Mouse (Mus musculus): Measurements from ENCODE around the gene Aldh3a1. TPM values are rescaled to one million over a fixed set of nuclear protein-coding genes. Genes with fewer than 3 reads are reported as not detected.

Aldh3a1 gene
- polyA plus RNA-seq, 1 experiment from 2014 or later, result 0.08 TPM

DNA sequence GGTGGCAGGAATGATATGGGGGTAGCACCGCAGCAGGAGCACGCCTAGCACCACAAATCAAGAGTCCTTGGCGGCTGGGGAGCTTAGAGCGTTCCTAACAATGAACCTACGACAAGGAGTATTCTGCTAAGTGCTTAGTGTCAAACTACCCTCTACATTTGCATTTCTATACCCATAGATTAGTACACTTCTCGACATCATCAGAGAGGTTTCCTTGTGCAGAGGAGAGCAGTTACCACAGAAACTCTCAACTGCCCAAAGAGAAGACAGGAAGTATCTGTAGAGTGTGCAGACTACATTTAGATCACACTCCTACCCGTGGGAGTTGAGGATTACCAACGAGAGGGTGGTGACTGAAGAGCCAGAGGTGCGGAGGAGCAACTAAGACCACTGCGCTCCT lies 44.4 kb downstream of the Aldh3a1 start:
- Histone ChIP-seq H3K36me3 (peaks cover 82% of the 10 kb centered on the region), H3K27ac (replicated peaks) (no peak overlapping the region), H3K27me3 (replicated peaks) (no peaks in the 10 kb centered on the region), H3K9me3 (no peaks in the 10 kb centered on the region), H3K4me2 (no peak overlapping the region), H3K4me1 (peaks cover 18% of the 10 kb centered on the region), H3K4me3 (no peak overlapping the region), H3K9ac (no peak overlapping the region)
- no peak for ATAC-seq (ENCODE audit: extremely low read depth, insufficient number of reproducible peaks, low FRiP score, low TSS enrichment)
- 71% methylated on average over 10 of the region's 10 CpGs for WGBS

DNA sequence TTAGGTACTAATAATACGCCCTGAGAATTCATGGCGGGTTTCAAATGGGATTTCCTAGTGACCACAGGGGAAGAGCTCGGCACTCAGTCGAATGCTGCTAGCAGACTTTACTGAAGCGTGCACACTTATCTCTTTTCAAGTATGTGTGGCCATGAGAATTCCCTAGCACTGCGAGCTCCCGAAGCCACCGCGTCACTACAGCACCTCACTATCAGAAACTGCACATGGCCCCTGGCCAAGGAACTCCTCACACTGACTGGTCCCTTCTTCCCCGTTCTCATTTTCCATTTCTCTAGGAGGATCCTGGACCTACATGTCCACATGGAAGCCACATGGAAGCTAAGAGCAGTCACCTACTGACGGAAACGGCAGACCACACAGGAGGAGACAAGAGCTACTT lies 45.5 kb downstream of the Aldh3a1 start:
- Histone ChIP-seq H3K4me3 (no peak overlapping the region), H3K36me3 (peaks cover 85% of the 10 kb centered on the region), H3K4me2 (peak overlapping the region; percentile 43), H3K27me3 (replicated peaks) (no peaks in the 10 kb centered on the region), H3K9ac (no peak overlapping the region), H3K4me1 (peaks cover 25% of the 10 kb centered on the region), H3K27ac (replicated peaks) (peak overlapping the region; percentile 33; the same call in 1 of the 2 replicates), H3K9me3 (no peaks in the 10 kb centered on the region)
- no peak for ATAC-seq (ENCODE audit: extremely low read depth, insufficient number of reproducible peaks, low FRiP score, low TSS enrichment)
- WGBS, result 34% methylated on average over 12 of the region's 12 CpGs

DNA sequence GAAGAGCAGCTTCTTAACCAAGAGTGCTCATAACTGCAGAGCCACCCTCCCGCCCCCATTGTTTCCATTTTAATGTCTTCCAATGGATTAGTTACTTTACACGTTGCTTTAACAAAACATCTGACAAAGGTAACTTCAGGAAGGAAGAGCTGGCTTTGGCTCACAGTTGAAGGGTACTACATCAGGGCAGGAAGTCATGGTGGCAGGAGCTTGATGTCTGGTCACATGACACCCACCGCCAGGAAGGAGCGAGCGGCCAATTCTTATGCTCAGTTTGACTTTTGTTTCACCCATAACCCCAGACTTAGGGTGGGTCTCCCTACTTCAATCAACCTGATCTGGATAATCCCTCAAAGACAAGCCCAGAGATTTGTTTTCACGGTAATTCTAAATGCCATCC lies 51.8 kb downstream of the Aldh3a1 start:
- no peak overlapping the region for H3K27ac ChIP-seq (replicated peaks)
- 89% methylated on average over 6 of the region's 6 CpGs for WGBS
- H3K4me2 ChIP-seq, result no peak overlapping the region
- peaks cover 6% of the 10 kb centered on the region; the same call in 1 of the 2 replicates for H3K9me3 ChIP-seq
- ATAC-seq (ENCODE audit: extremely low read depth, insufficient number of reproducible peaks, low FRiP score, low TSS enrichment), result no peak
- H3K9ac ChIP-seq, result no peak overlapping the region
- H3K27me3 ChIP-seq (replicated peaks), result no peaks in the 10 kb centered on the region
- no peak overlapping the region for H3K4me3 ChIP-seq
- H3K36me3 ChIP-seq, result peaks cover 91% of the 10 kb centered on the region
- peaks cover 9% of the 10 kb centered on the region for H3K4me1 ChIP-seq

DNA sequence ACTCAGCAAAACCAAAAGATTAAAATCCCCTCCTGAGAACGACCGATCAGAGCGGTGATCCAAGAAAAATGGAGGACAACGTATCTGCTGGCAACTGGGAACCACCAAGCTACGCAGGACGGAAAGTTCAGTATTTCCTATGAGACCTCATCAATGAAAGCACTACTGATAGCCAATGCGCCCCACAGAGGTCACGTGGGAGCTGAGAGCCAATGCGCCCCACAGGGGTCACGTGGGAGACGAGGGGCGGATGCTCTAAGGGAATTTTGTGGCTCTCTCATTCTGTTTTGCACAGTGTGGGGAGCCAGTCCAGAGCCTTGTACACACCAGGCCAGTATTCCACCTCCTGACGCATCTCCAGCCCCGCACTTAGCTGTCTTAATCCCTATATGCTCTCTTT lies 55.2 kb downstream of the Aldh3a1 start:
- Histone ChIP-seq H3K4me3 (no peak overlapping the region), H3K9me3 (peaks cover 6% of the 10 kb centered on the region; the same call in 1 of the 2 replicates), H3K9ac (no peak overlapping the region), H3K4me1 (peaks cover 14% of the 10 kb centered on the region), H3K36me3 (peaks cover 70% of the 10 kb centered on the region), H3K27me3 (replicated peaks) (no peaks in the 10 kb centered on the region), H3K27ac (replicated peaks) (no peak overlapping the region), H3K4me2 (no peak overlapping the region)
- ATAC-seq (ENCODE audit: extremely low read depth, insufficient number of reproducible peaks, low FRiP score, low TSS enrichment), result no peak
- WGBS, result 93% methylated on average over 14 of the region's 14 CpGs

DNA sequence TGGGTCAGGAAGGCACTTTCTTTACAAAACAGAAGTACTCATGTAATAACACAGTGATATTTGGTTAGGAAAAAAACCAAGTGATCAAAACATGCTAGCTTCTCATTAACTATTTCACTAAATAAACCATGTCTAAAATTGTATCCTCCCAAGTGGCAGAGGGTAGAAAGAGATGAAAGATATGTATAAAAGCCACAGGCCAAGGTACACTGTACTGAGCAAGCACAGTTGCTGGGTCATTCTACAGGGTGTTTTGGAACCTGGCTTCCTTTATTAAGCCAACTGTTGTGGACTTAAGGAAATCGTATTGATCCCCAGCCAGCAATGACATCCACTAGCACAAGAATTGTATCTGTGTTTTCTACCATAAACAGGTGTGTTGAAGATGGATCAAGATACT lies 56.5 kb downstream of the Aldh3a1 start:
- Histone ChIP-seq H3K9me3 (peaks cover 6% of the 10 kb centered on the region; the same call in 1 of the 2 replicates), H3K27ac (replicated peaks) (no peak overlapping the region), H3K27me3 (replicated peaks) (no peaks in the 10 kb centered on the region), H3K4me2 (no peak overlapping the region), H3K9ac (no peak overlapping the region), H3K4me3 (no peak overlapping the region), H3K36me3 (peaks cover 56% of the 10 kb centered on the region), H3K4me1 (peaks cover 11% of the 10 kb centered on the region)
- 85% methylated on average over 1 of the region's 1 CpGs for WGBS
- ATAC-seq (ENCODE audit: extremely low read depth, insufficient number of reproducible peaks, low FRiP score, low TSS enrichment), result no peak

DNA sequence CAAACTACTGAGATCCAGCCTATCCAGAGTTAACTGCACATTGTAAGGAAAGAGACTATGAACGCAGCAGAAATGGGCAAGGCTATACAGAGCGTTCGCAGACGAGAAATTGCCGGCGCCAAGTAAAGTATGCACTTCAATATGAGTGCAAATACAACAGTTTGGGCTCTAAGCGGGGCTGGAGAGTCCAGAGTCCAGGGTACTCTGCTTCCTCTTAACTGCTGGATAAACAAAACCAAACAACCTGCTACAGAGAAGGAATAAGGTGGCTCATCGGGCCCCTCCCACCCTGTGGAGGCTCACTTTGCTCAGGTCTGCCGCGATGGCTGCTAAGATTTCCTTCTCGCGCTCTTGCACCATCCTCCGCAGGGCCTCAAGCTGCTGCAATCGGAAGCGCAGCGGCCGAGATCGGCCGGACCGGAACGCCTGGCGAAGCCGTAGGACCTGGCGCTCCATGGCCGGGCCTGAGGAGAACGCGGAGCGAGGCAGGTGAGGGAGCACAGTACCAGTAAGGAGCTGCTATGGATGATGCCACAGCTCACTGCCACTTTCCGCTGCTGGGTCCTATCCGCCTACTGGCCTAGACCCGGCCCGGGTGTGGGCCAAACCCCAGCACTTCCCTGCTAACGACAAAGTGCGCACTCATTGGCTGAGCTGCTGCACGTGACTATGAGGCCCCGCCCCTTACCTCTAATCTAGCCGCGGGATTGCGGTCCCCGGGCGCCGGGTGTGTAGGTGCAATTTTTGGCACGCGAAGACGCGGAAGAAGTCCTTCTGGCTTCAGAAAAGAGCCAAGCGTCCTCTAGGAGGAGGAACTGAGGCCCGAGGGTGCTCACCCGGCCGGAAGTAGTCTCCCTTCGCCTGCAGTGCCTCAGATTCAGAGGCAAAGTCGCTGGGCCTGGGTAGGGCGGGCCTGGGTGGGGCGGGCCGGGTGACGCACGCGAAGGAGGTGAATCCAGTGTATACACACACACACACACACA lies 59.5 kb downstream of the Aldh3a1 start, which contains the start of gene Aldh3a2:
Gene Aldh3a2 (minus strand): TSS at position 914 of the 983 bp plus-strand sequence.
- peak within 1 kb of the TSS; percentile 89 for H3K9ac ChIP-seq
- H3K36me3 ChIP-seq, result peaks cover 32% of the 10 kb centered on the region
- no peaks in the 10 kb centered on the region for H3K27me3 ChIP-seq (replicated peaks)
- ATAC-seq (ENCODE audit: extremely low read depth, insufficient number of reproducible peaks, low FRiP score, low TSS enrichment), result peak; percentile 97
- peak within 1 kb of the TSS; percentile 90 for H3K27ac ChIP-seq (replicated peaks)
- WGBS, result under 1% methylated on average over 57 of the region's 58 CpGs
- H3K4me2 ChIP-seq, result peak within 1 kb of the TSS; percentile 75
- peaks cover 11% of the 10 kb centered on the region for H3K4me1 ChIP-seq
- H3K9me3 ChIP-seq, result no peaks in the 10 kb centered on the region
- H3K4me3 ChIP-seq, result peak within 1 kb of the TSS; percentile 66

Other genes starting within 250 kb of the Aldh3a1 start
- gene Kcnj12, start 185.0 kb upstream of the Aldh3a1 start, polyA plus RNA-seq (2015; fragmentation: Nextera tagmentation; extraction: Ambion mirVana), result 2.6 and 3.0 TPM in 2 replicates
- gene Tnfrsf13b, start 80.8 kb upstream of the Aldh3a1 start, polyA plus RNA-seq (2015; fragmentation: Nextera tagmentation; extraction: Ambion mirVana), result 1.6 and 2.4 TPM in 2 replicates
- 69.9 and 76.1 TPM in 2 replicates for gene Usp22, start 32.5 kb upstream of the Aldh3a1 start, polyA plus RNA-seq (2015; fragmentation: Nextera tagmentation; extraction: Ambion mirVana)
- gene Aldh3a2, start 59.9 kb downstream of the Aldh3a1 start, polyA plus RNA-seq (2015; fragmentation: Nextera tagmentation; extraction: Ambion mirVana), result 26.0 and 26.9 TPM in 2 replicates
- gene Slc47a2, start 135.3 kb downstream of the Aldh3a1 start, polyA plus RNA-seq (2015; fragmentation: Nextera tagmentation; extraction: Ambion mirVana), result 0.06 TPM in 1 of 2 replicates, not detected in the other
- gene Slc47a1, start 170.8 kb downstream of the Aldh3a1 start, polyA plus RNA-seq (2015; fragmentation: Nextera tagmentation; extraction: Ambion mirVana), result 24.6 and 28.9 TPM in 2 replicates
- gene Rnf112, start 246.6 kb downstream of the Aldh3a1 start, polyA plus RNA-seq (2015; fragmentation: Nextera tagmentation; extraction: Ambion mirVana), result 0.33 and 0.52 TPM in 2 replicates